Comparison of ENCODE assay signal across 20 mouse cellular contexts in genomic region chr1:38770676-38771075, GRCm38 (mm10).
DNase-seq lines count a peak whose midpoint lies in the region; ATAC-seq lines count a peak whose summit lies in the region.
"Had no signal": no experiment of that assay in that cellular context is flagged by ENCODE, and none has a peak within 500 bp of the region (broad histone marks: within the 10 kb centered on the region; RNA-seq: fewer than 3 reads in every experiment).

No protein-coding gene starts in this region.

- H3K27ac ChIP-seq in embryonic facial prominence, embryonic 13.5 days = peak overlapping the region; percentile 39; the same call in 1 of the 2 replicates
- peak overlapping the region; percentile 60; the same call in 1 of the 2 replicates for H3K27ac ChIP-seq in limb, embryonic 11.5 days (replicated peaks; ENCODE audit: low read depth, low read length)
- peak overlapping the region; percentile 57 for H3K27ac ChIP-seq in limb, embryonic 15.5 days
- H3K27ac ChIP-seq: forebrain, embryonic 12.5 days; heart, adult 2 months; heart, embryonic 15.5 days; hindbrain, embryonic 13.5 days; intestine, embryonic 15.5 days had no signal

- H3K36me3 ChIP-seq in embryonic facial prominence, embryonic 13.5 days = no peaks in the 10 kb centered on the region
- H3K36me3 ChIP-seq in limb, embryonic 11.5 days (ENCODE audit: control insufficient read depth, insufficient read depth, low read length) = no peaks in the 10 kb centered on the region
- no peaks in the 10 kb centered on the region for H3K36me3 ChIP-seq in limb, embryonic 15.5 days
- H3K36me3 ChIP-seq: forebrain, embryonic 12.5 days; heart, embryonic 15.5 days; hindbrain, embryonic 13.5 days; intestine, embryonic 15.5 days had no signal

- H3K9me3 ChIP-seq in embryonic facial prominence, embryonic 13.5 days = no peaks in the 10 kb centered on the region
- no peaks in the 10 kb centered on the region for H3K9me3 ChIP-seq in limb, embryonic 11.5 days (ENCODE audit: control insufficient read depth, low read length)
- H3K9me3 ChIP-seq in limb, embryonic 15.5 days = no peaks in the 10 kb centered on the region
- H3K9me3 ChIP-seq: forebrain, embryonic 12.5 days; heart, embryonic 15.5 days; hindbrain, embryonic 13.5 days; intestine, embryonic 15.5 days had no signal

- WGBS in embryonic facial prominence, embryonic 13.5 days = 64% methylated on average over 3 of the region's 3 CpGs
- WGBS in limb, embryonic 11.5 days = 66% methylated on average over 3 of the region's 3 CpGs
- 46% methylated on average over 3 of the region's 3 CpGs for WGBS in limb, embryonic 15.5 days

- intact Hi-C loops in left cerebral cortex, postnatal 4 days (cut with DNase I) = loop anchor here (5.0 kb wide), 1 partner anchor 373 kb away; no protein-coding TSS in a partner anchor

- H3K9ac ChIP-seq in embryonic facial prominence, embryonic 13.5 days = no peak overlapping the region
- no peak overlapping the region for H3K9ac ChIP-seq in limb, embryonic 11.5 days (ENCODE audit: low read length)
- no peak overlapping the region for H3K9ac ChIP-seq in limb, embryonic 15.5 days
- H3K9ac ChIP-seq: forebrain, embryonic 12.5 days; heart, embryonic 15.5 days; hindbrain, embryonic 13.5 days; intestine, embryonic 15.5 days had no signal

- no peak overlapping the region for H3K4me3 ChIP-seq in embryonic facial prominence, embryonic 13.5 days
- H3K4me3 ChIP-seq in limb, embryonic 11.5 days (ENCODE audit: low read depth, low read length) = no peak overlapping the region
- no peak overlapping the region for H3K4me3 ChIP-seq in limb, embryonic 15.5 days
- H3K4me3 ChIP-seq: forebrain, embryonic 12.5 days; heart, adult 2 months; heart, embryonic 15.5 days; hindbrain, embryonic 13.5 days; intestine, embryonic 15.5 days had no signal

- DNase-seq in NIH3T3 (ENCODE audit: low read depth) = peak; percentile 11
- DNase-seq in limb, embryonic 11.5 days (ENCODE audit: low spot score) = peak; percentile 49
- DNase-seq in left cerebral cortex, postnatal 4 days = no peak
- DNase-seq in adrenal gland, adult 8-10 months = no peak
- DNase-seq: adrenal gland, postnatal 25 days; cerebellum, adult 18-20 months; cerebellum, adult 9-11 months; embryo, embryonic 11 days; gastrocnemius, postnatal 14 days; heart, adult 2 months; heart, postnatal 14 days had no signal

- H3K4me2 ChIP-seq in embryonic facial prominence, embryonic 13.5 days = no peak overlapping the region
- no peak overlapping the region for H3K4me2 ChIP-seq in limb, embryonic 11.5 days (ENCODE audit: low read depth, severe bottlenecking)
- H3K4me2 ChIP-seq in limb, embryonic 15.5 days = no peak overlapping the region
- H3K4me2 ChIP-seq: forebrain, embryonic 12.5 days; heart, embryonic 11.5 days; heart, embryonic 15.5 days; hindbrain, embryonic 13.5 days; intestine, embryonic 15.5 days had no signal

- no peak for ATAC-seq in embryonic facial prominence, embryonic 13.5 days (ENCODE audit: insufficient number of reproducible peaks, insufficient read depth, low FRiP score, low TSS enrichment, low read depth)
- no peak for ATAC-seq in limb, embryonic 11.5 days (ENCODE audit: insufficient number of reproducible peaks, low FRiP score, low TSS enrichment, low read depth)
- ATAC-seq in limb, embryonic 15.5 days (ENCODE audit: insufficient number of reproducible peaks, low FRiP score, low TSS enrichment, low read depth) = no peak
- ATAC-seq in megakaryocyte-erythroid progenitor cell, adult 5-6 weeks (replicated peaks; ENCODE audit: low FRiP score, low TSS enrichment, poor library complexity, severe bottlenecking) = no peak
- ATAC-seq: forebrain, embryonic 16.5 days; intestine, embryonic 15.5 days had no signal

- peaks cover 3% of the 10 kb centered on the region; the same call in 1 of the 2 replicates for H3K27me3 ChIP-seq in embryonic facial prominence, embryonic 13.5 days
- H3K27me3 ChIP-seq in limb, embryonic 11.5 days (ENCODE audit: control insufficient read depth, insufficient read depth, low read length) = no peaks in the 10 kb centered on the region
- H3K27me3 ChIP-seq in limb, embryonic 15.5 days = no peaks in the 10 kb centered on the region
- H3K27me3 ChIP-seq: hindbrain, embryonic 13.5 days; intestine, embryonic 15.5 days had no signal

- H3K4me1 ChIP-seq in embryonic facial prominence, embryonic 13.5 days = peaks cover 43% of the 10 kb centered on the region
- H3K4me1 ChIP-seq in limb, embryonic 11.5 days (ENCODE audit: control insufficient read depth, insufficient read depth, low read length) = peaks cover 26% of the 10 kb centered on the region
- peaks cover 25% of the 10 kb centered on the region for H3K4me1 ChIP-seq in limb, embryonic 15.5 days
- H3K4me1 ChIP-seq: intestine, embryonic 15.5 days had no signal

Comparison
In these comparisons a context has a peak if more than half of its experiments do, and no peak if none do; other contexts are left out.
1. DNase-seq: peak in NIH3T3 (single experiment) and limb, embryonic 11.5 days (single experiment); none in left cerebral cortex, postnatal 4 days (single experiment) and adrenal gland, adult 8-10 months (single experiment).
2. Peak in every context shown above with its lines, with median percentiles within 50 percentile points of each other: H3K27ac ChIP-seq.